Mouse (Mus musculus): ENCODE measurements at regions not wholly inside any gene's neighbourhood (a gene's known extent, or its start where the extent isn't known, plus 50 kb on each side); places are given as distances from the start of the nearest gene placed in this dataset.

GRCm38 (mm10) chr13:51276601-51277000, 105.8 kb downstream of the Nxnl2 start:
- no peak for TF ChIP-seq GATA1 (IDR thresholded peaks at IDR 0.05; ENCODE audit: borderline replicate concordance, low read length)
- no peak for TF ChIP-seq FLI1 (IDR thresholded peaks at IDR 0.05; ENCODE audit: low read length)

Measured in megakaryocyte, embryonic 14.5 days (primary cell).